Mouse (Mus musculus): ENCODE results near the gene Elovl7.

Gene Elovl7

DNA sequence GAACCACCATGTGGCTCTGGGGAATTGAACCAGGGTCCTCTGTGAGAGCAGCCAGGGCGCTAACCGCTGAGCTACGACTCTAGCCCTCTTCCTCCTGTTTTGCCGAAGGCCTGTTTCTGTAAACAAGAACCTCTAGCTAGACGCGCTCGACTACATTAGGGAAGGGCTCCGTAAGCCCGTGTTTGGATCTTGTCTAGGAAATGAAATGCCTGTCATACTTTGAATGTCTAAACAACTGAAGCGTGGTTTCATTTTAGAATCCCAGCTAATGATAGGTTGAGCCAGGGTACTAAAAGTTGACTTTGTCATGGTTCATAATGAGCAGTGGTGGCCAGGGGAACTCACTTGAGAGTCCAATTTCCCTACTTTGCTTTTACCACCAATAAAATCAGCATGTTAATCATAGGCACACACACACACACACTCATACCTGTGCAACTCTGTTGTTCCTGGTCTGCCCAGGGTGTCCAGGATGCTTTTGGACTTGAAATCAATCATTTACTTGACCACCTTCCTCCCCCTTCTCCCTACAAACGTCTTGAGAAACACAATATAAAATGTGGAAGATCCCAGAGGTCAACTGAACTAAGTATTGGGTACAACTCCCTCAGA lies 31.0 kb downstream of the Elovl7 start:
- peak; percentile 2 for DNase-seq

- DNase-seq: no peak
Measured at GRCm38 (mm10) chr13:108251106-108251505, 36.9 kb downstream of the Elovl7 start.

- no peak for DNase-seq
Measured at GRCm38 (mm10) chr13:108253977-108254376, 39.8 kb downstream of the Elovl7 start.

- DNase-seq: no peak
Measured at GRCm38 (mm10) chr13:108263042-108263441, 48.8 kb downstream of the Elovl7 start.

- DNase-seq: no peak
Measured at GRCm38 (mm10) chr13:108265394-108265793, 51.2 kb downstream of the Elovl7 start.

GRCm38 (mm10) chr13:108267841-108268634 lies 53.8 kb downstream of the Elovl7 start:
- DNase-seq: no peak

DNA sequence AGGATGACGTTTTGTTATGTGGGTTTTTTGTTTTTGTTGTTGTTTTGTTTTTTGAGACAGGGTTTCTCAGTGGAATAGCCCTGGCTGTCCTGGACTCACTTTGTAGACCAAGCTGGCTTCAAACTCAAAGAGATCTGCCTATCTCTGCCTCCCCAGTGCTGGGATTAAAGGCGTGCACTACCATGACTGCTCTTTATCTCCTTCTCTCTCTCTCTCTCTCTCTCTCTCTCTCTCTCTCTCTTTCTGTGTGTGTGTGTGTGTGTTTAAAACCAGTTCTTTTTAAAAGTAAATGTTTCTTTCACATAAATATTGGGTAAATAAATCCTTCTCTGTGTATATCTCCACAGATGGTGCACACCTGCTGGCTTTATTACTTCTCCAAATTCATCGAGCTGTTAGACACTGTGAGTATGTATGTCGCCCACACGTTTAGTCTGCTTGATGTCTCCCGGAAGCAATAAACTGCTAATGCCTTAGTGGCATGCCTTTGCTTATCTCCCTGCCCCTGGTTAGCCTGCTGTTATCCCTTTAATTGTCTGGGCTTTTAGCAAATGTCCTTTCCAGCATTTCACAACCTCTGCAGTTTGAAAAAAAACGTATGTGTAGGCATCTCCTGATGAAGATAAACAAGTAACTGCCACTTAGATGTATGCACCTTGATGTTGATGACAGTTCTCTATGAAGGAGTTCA lies 57.4 kb downstream of the Elovl7 start:
- DNase-seq: no peak

GRCm38 (mm10) chr13:108272332-108272731 lies 58.1 kb downstream of the Elovl7 start:
- no peak for DNase-seq

DNA sequence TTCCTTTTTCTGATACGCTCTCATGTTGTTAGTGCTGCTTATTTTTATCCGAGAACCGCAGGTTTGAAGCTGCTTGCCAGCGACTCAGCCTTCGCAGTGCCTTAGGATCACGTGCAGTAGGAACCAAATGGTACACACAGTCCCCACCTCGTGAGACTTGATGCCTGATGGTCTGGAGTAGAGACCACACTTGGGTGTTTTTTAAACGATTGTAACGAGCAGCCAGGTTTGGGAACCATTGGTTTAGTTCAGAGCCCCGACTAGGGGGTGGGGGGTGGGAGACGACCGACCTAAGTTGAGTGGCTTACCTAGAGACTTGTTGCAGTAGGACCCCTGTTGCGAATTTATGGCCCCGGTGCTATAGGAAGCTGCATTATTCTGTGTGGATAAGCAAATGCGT lies 58.8 kb downstream of the Elovl7 start:
- no peak for DNase-seq

- DNase-seq: no peak
Measured at GRCm38 (mm10) chr13:108273456-108273855, 59.3 kb downstream of the Elovl7 start.

- no peak for DNase-seq
Measured at GRCm38 (mm10) chr13:108276561-108276960, 62.4 kb downstream of the Elovl7 start.

DNA sequence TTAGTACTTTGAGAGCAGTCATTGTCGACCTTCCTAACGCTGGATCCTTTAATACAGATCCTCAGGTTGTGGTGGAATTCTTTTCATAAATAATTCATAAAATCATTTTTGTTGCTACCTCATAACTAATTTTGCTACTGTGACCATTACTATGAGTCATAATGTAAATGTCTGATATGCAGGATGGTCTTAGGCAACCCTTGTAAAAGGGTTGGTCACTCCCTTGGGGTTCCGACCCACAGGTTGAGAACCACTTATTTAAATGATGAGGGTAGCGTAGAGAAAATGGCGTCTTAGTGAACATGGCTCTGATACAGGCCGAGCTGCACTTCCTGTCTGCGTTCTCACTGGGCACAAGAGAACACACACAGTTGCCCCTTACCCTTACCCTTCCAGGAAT lies 63.1 kb downstream of the Elovl7 start:
- no peak for DNase-seq

DNA sequence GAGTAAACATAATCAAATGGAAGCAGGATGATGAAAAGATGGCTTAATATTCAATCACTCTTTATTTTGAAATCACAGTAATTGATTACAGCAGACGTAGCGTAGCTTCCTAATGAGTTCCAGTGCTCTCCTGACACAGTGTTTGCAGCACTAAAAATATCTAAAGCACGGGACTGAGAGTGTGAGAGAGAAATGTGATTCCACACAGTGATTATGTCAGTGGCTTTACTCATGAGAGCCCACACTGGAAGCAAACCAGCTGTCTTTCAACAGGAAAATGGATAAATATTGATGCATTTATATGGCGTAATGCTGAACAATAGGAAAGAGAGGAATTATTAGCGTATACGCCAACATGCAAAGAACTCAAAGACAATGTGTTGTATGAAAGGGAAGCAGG lies 64.4 kb downstream of the Elovl7 start:
- no peak for DNase-seq

DNA sequence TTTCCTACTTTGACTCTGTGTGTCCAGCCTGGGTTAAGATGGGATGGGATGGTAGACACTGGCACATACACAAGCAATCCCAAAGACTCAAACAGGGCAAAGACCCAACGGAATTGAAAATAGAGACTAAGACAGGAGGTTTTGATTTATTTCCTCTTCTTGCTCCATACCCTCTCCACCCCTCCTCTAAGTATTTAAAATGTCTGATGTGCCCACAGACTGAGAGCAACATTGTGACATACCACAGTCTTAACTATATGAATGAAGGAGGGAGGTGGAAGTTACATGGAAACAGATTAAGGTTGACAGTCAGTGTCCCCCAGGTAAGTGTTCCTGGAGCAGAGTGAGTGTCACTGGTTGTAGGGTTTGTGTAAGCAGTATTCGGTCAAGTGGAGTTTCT lies 70.1 kb downstream of the Elovl7 start:
- no peak for DNase-seq

- no peak for DNase-seq
Measured at GRCm38 (mm10) chr13:108287953-108288352, 73.7 kb downstream of the Elovl7 start.

- DNase-seq: no peak
Measured at GRCm38 (mm10) chr13:108289436-108289835, 75.2 kb downstream of the Elovl7 start.

DNA sequence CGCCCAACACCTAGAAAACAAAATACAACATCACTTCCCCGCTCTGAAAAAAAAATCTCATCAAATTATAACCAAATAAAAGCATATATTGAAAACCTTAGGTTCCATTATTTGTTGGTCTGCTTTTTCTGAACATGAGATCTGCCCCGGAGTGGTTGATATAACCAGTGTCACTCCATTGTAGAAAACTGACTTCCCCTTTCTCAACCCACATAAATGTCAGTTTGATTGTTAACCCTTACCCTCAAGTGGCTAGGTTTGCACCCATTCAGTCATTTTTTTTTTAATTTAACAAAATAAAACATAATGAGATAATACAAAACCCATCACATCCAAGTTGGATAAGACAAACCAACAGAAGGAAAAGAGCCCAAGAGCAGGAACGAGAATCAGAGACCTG lies 76.1 kb downstream of the Elovl7 start:
- no peak for DNase-seq

GRCm38 (mm10) chr13:108297350-108298093 lies 83.3 kb downstream of the Elovl7 start:
- peak; percentile 59 for DNase-seq

DNA sequence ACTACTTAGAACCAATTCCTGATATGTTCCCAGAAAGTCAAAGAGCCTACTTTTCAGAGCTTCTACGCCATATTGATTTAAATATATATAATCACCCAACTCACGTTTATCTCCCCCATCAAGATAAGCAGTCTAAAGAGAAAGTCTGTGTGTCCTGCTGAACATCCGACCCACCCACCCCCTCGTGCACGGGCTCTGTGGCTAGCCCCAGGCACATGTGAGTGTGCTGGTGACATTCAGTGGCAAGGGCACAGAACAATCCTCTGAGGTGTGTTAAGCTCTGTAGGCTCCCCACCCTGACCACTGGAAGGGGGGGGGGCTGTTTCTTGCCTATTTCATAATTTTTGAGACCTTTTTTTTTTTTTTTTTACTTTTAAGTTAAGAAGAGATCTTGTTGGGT lies 84.0 kb downstream of the Elovl7 start:
- DNase-seq: no peak

DNA sequence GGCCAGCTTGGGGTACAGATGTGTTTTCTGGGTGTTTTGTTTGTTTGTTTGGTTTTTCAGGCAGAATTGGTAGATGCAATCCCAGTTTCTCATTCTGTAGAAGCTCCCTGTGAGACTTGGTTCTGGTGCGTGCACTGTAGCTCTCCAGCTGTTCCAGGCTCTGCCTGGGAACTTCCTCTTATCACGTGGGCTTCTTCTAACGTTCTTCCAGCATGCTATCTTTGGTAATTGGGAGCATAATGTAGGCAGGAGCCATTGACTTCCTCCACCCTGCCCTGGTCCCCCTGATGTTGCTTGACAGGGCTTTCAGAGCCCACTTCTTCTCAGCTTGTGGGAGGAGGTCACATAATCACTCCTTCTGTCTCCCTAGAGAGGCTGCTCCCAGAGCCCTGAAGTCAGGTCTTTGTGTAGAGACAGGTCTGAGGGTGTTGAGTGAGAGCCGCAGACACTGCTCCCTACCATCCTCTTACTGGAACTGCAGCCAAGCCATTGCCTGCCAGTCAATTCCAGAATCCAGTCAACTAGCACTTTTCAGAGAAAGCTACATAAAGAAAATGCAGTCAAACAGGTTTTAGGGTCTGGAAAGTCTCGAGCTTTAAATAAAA lies 86.2 kb downstream of the Elovl7 start:
- DNase-seq: no peak

DNA sequence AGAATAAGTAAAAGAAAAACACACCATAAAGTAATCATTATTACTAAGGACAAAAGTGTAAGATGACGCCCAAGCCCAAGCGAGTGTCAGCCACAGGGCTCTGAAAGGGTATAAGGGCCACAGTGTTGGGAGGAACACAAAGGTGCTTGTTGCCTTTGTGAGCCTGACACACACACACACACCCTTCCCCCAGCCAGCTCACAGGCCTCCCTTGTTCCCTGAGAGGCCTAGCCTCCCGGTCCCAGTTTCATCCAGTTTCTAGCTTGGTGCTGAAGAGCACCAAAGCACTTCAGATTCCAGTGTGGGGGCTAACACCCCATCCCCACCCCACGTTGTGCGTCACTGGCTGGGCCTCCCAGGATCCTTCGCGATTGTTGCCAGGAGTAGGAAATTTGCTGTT lies 87.2 kb downstream of the Elovl7 start:
- no peak for DNase-seq

DNA sequence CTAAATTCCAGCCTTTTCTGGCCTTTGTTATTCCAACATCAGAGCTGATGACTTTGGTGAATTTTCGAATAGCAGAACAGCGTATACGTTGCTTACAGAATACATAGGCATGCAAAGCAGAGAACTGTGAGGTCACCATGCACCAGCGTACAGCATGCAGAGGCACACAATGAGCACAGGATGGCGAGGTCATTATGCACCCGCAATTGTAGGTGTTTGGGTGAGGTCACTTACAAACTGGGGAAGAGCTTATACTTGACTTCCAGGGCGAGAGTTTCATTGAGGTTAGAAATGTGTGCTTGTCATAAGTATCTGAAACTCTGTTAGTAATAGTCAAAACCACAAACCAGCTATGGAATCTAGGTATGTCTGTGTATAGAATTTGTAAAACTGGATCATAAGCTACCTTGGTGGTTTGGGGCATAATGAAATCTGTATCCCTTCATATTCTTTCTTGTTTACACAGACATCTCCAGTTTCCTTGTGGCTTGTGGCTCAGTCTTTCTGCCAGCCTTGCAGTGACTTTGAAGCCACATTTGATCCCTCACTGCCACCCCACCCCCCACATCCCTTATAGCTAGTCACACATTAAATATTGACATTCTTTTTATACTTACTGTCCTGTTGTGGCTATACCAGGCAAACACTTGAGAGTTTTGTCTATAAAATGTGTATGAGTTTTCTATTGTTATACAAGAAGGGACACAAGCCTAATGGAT lies 88.9 kb downstream of the Elovl7 start:
- no peak for DNase-seq

Data from lung, postnatal 14 days (tissue).